Comparison of ENCODE assay signal across 8 mouse cellular contexts in genomic region chr2:11776415-11776814, GRCm38 (mm10). TPM values are rescaled to one million over a fixed set of nuclear protein-coding genes. Genes with fewer than 3 reads are reported as not detected.
DNase-seq lines count a peak whose midpoint lies in the region; ATAC-seq and TF ChIP-seq lines count a peak whose summit lies in the region.

No protein-coding gene starts in this region.

- H3K27ac ChIP-seq in heart, embryonic 15.5 days, result peak overlapping the region; percentile 93
- no peak overlapping the region for H3K27ac ChIP-seq in hindbrain, embryonic 11.5 days (ENCODE audit: low read depth, low read length)
- no peak overlapping the region for H3K27ac ChIP-seq in midbrain, embryonic 11.5 days (ENCODE audit: low read depth, low read length)

- H3K4me2 ChIP-seq in heart, embryonic 15.5 days, result peak overlapping the region; percentile 66
- peak overlapping the region; percentile 54 for H3K4me2 ChIP-seq in hindbrain, embryonic 11.5 days (replicated peaks; ENCODE audit: low read depth, low read length)
- peak overlapping the region; percentile 65 for H3K4me2 ChIP-seq in midbrain, embryonic 11.5 days

- peak overlapping the region; percentile 80 for H3K9ac ChIP-seq in heart, embryonic 15.5 days
- H3K9ac ChIP-seq in hindbrain, embryonic 11.5 days (ENCODE audit: low read depth, low read length), result peak overlapping the region; percentile 80
- H3K9ac ChIP-seq in midbrain, embryonic 11.5 days (ENCODE audit: low read length), result peak overlapping the region; percentile 82; the same call in 1 of the 2 replicates

- H3K9me3 ChIP-seq in heart, embryonic 15.5 days (replicated peaks), result no peaks in the 10 kb centered on the region
- no peaks in the 10 kb centered on the region for H3K9me3 ChIP-seq in G1E (replicated peaks)
- no peaks in the 10 kb centered on the region for H3K9me3 ChIP-seq in hindbrain, embryonic 11.5 days (ENCODE audit: control insufficient read depth, low read length)
- no peaks in the 10 kb centered on the region for H3K9me3 ChIP-seq in midbrain, embryonic 11.5 days (ENCODE audit: control insufficient read depth, low read length)

- H3K4me1 ChIP-seq in heart, embryonic 15.5 days (replicated peaks), result peaks cover 36% of the 10 kb centered on the region
- H3K4me1 ChIP-seq in G1E (ENCODE audit: insufficient read depth, low read depth, low read length), result peaks cover 36% of the 10 kb centered on the region
- H3K4me1 ChIP-seq in hindbrain, embryonic 11.5 days (replicated peaks; ENCODE audit: control insufficient read depth, insufficient read depth, low read length), result peaks cover 5% of the 10 kb centered on the region
- H3K4me1 ChIP-seq in midbrain, embryonic 11.5 days (ENCODE audit: control insufficient read depth, insufficient read depth, low read length), result peaks cover 15% of the 10 kb centered on the region

- DNase-seq in heart, adult 11 months, result no peak
- no peak for DNase-seq in G1E (ENCODE audit: low spot score)
- no peak for DNase-seq in hindbrain, embryonic 11.5 days (ENCODE audit: low spot score)
- DNase-seq in midbrain, embryonic 11.5 days (ENCODE audit: low spot score, missing footprints), result no peak
- no peak for DNase-seq in layer of hippocampus, adult 9-11 months
- no peak for DNase-seq in right cerebral cortex, adult 18-20 months
- no peak for DNase-seq in urinary bladder, adult 2 months (ENCODE audit: low spot score)

- H3K27me3 ChIP-seq in heart, embryonic 15.5 days, result no peaks in the 10 kb centered on the region
- no peaks in the 10 kb centered on the region for H3K27me3 ChIP-seq in G1E (ENCODE audit: insufficient read depth, low read length)
- no peaks in the 10 kb centered on the region for H3K27me3 ChIP-seq in hindbrain, embryonic 11.5 days (ENCODE audit: control insufficient read depth, insufficient read depth, low read length)
- H3K27me3 ChIP-seq in midbrain, embryonic 11.5 days (ENCODE audit: control insufficient read depth, insufficient read depth, low read length), result no peaks in the 10 kb centered on the region

- no peak for TF ChIP-seq CTCF in G1E (IDR thresholded peaks at IDR 0.05; ENCODE audit: low read depth, low read length)

- no peak for ATAC-seq in heart, embryonic 15.5 days (replicated peaks; ENCODE audit: insufficient number of reproducible peaks, insufficient read depth, low FRiP score, low read depth)
- ATAC-seq in G1E (ENCODE audit: extremely low read depth, insufficient number of reproducible peaks, low FRiP score, poor library complexity, severe bottlenecking), result no peak
- no peak for ATAC-seq in hindbrain, embryonic 11.5 days (ENCODE audit: low FRiP score)
- no peak for ATAC-seq in midbrain, embryonic 11.5 days (ENCODE audit: low FRiP score)

- 39% methylated on average over 8 of the region's 8 CpGs for WGBS in heart, embryonic 15.5 days
- WGBS in hindbrain, embryonic 11.5 days, result 58% methylated on average over 8 of the region's 8 CpGs
- 56% methylated on average over 8 of the region's 8 CpGs for WGBS in midbrain, embryonic 11.5 days

- peaks cover 4% of the 10 kb centered on the region for H3K36me3 ChIP-seq in heart, embryonic 15.5 days
- H3K36me3 ChIP-seq in G1E (replicated peaks), result peaks cover 28% of the 10 kb centered on the region
- H3K36me3 ChIP-seq in hindbrain, embryonic 11.5 days (ENCODE audit: control insufficient read depth, insufficient read depth, low read length), result no peaks in the 10 kb centered on the region; the same call in 1 of the 2 replicates
- peaks cover 2% of the 10 kb centered on the region for H3K36me3 ChIP-seq in midbrain, embryonic 11.5 days (ENCODE audit: control insufficient read depth, insufficient read depth, low read length)

- peak overlapping the region; percentile 73 for H3K4me3 ChIP-seq in heart, embryonic 15.5 days
- peak overlapping the region; percentile 95 for H3K4me3 ChIP-seq in G1E (ENCODE audit: low read depth, low read length)
- H3K4me3 ChIP-seq in hindbrain, embryonic 11.5 days (ENCODE audit: low read depth, low read length), result peak overlapping the region; percentile 71
- peak overlapping the region; percentile 85 for H3K4me3 ChIP-seq in midbrain, embryonic 11.5 days (ENCODE audit: low read depth, low read length)

RNA-seq across cellular contexts. Expression of gene Fbh1, which starts 1.0 kb away (rescaled TPM):
- polyA plus RNA-seq in heart, embryonic 15.5 days (2015; fragmentation: Nextera tagmentation; extraction: Ambion mirVana), result 97.6 and 108 TPM in 2 replicates
- total RNA-seq in G1E (2014; fragmentation: Nextera tagmentation) (49.4 and 51.2 TPM in 2 replicates), G1E (2017) (81.3 and 93.2 TPM in 2 replicates)
- 13.9 and 20.8 TPM in 2 replicates for polyA plus RNA-seq in G1E (2012)
- 132 and 148 TPM in 2 replicates for polyA plus RNA-seq in hindbrain, embryonic 11.5 days (2014; fragmentation: Nextera tagmentation; extraction: Ambion mirVana)
- 134 and 136 TPM in 2 replicates for polyA plus RNA-seq in midbrain, embryonic 11.5 days (2014; fragmentation: Nextera tagmentation; extraction: Ambion mirVana)
- 63.5 and 65.1 TPM in 2 replicates for polyA plus RNA-seq in urinary bladder, adult 2 months (2012; rRNA removed)

RNA-seq across cellular contexts. Expression of gene Ankrd16, which starts 1.3 kb away (rescaled TPM):
- polyA plus RNA-seq in heart, embryonic 15.5 days (2015; fragmentation: Nextera tagmentation; extraction: Ambion mirVana), result 26.7 and 37.9 TPM in 2 replicates
- total RNA-seq in G1E (2014; fragmentation: Nextera tagmentation) (26.3 and 29.7 TPM in 2 replicates), G1E (2017) (49.4 TPM in 2 replicates)
- 8.0 TPM in 2 replicates for polyA plus RNA-seq in G1E (2012)
- polyA plus RNA-seq in hindbrain, embryonic 11.5 days (2014; fragmentation: Nextera tagmentation; extraction: Ambion mirVana), result 32.9 and 35.3 TPM in 2 replicates
- 26.9 and 28.4 TPM in 2 replicates for polyA plus RNA-seq in midbrain, embryonic 11.5 days (2014; fragmentation: Nextera tagmentation; extraction: Ambion mirVana)
- 94.4 and 122 TPM in 2 replicates for polyA plus RNA-seq in urinary bladder, adult 2 months (2012; rRNA removed)
